Mouse (Mus musculus): ENCODE data around the gene Klhl13.

DNA sequence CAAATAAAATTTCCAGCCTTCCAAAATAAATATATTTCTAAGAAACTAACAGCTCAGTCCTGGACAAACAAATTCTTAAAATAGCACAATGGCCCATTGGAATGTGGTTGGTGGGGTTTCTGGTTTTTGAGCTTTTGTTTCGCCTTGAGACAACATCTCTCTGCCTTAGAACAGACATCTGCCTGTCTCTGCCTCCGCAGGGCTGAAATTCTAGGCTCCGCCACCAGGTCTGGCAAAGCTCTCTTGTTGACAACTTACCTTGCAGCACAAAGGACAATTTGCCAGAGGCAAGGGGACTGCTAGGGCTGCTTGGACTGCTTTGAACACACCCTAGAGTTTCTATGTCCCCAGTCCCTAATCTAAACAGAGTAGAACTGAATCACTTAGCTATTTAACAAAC, 4.4 kb downstream of the Klhl13 start:
- TF ChIP-seq GATA1 (IDR thresholded peaks at IDR 0.05; ENCODE audit: low read length) (no peak), TAL1 (IDR thresholded peaks at IDR 0.05; ENCODE audit: low read length) (no peak)
